8 mouse cellular contexts compared by ENCODE assay signal in the genomic region with DNA sequence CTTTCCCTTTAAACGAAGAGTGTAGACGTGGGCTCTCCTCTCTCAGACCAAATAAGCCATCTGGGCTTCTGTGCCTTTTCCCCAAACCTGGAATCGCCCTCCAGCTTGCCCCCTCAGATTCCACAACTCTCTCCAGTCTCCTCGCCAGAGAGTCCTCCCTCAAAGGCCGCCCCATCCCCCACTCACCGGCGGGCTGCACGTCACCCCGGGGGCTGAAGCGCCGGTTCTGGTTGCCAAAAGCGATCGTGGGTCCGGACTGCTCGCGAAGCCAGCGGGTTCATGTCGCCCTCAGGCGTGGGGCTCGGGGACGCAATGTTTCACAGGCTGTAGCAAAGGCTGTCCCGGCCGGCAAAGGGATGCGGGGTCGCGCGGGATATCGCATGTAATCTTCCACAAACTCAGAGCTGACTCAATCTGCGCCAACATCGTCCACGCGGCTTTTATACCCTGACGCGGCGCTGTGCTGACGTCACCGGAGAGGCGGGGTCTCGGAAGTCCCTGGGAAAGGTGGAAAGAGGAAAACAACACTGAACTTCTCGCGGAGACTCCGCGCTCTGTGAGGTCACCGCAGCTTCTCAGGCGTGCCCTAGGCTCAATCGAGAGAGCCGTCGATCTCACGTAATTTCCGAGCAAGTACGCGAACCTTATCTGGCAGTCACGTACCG. TPM values are rescaled to one million over a fixed set of nuclear protein-coding genes. Genes with fewer than 3 reads are reported as not detected.
DNase-seq lines count a peak whose midpoint lies in the region; ATAC-seq and TF ChIP-seq lines count a peak whose summit lies in the region.

A gene (minus strand): TSS at position 460 of the 665 bp plus-strand sequence.
A gene (plus strand): TSS at position 522 of the 665 bp plus-strand sequence.

- intact Hi-C loops in heart, postnatal 10 days (cut with DNase I), result no loop called here

- no peaks in the 10 kb centered on the region for H3K27me3 ChIP-seq in E14TG2a.4 (ENCODE audit: insufficient read depth, low read length)
- no peaks in the 10 kb centered on the region for H3K27me3 ChIP-seq in forebrain, embryonic 13.5 days
- no peaks in the 10 kb centered on the region for H3K27me3 ChIP-seq in liver, postnatal 0 days (ENCODE audit: insufficient read depth, low read length)
- no peaks in the 10 kb centered on the region for H3K27me3 ChIP-seq in neural tube, embryonic 14.5 days (ENCODE audit: control insufficient read depth, insufficient read depth, low read length)

- H3K4me1 ChIP-seq in E14TG2a.4 (replicated peaks; ENCODE audit: low read depth, low read length), result peaks cover 74% of the 10 kb centered on the region
- H3K4me1 ChIP-seq in forebrain, embryonic 13.5 days, result peaks cover 33% of the 10 kb centered on the region
- peaks cover 30% of the 10 kb centered on the region for H3K4me1 ChIP-seq in liver, postnatal 0 days (ENCODE audit: insufficient read depth)
- H3K4me1 ChIP-seq in neural tube, embryonic 14.5 days (ENCODE audit: control insufficient read depth, insufficient read depth, low read length), result peaks cover 10% of the 10 kb centered on the region; the same call in 1 of the 2 replicates

- H3K36me3 ChIP-seq in E14TG2a.4 (ENCODE audit: insufficient read depth, low read length), result peaks cover 29% of the 10 kb centered on the region
- peaks cover 3% of the 10 kb centered on the region; the same call in 1 of the 2 replicates for H3K36me3 ChIP-seq in forebrain, embryonic 13.5 days (ENCODE audit: poor library complexity, severe bottlenecking)
- peaks cover 23% of the 10 kb centered on the region for H3K36me3 ChIP-seq in liver, postnatal 0 days (replicated peaks; ENCODE audit: insufficient read depth, low read length)
- H3K36me3 ChIP-seq in neural tube, embryonic 14.5 days (ENCODE audit: control insufficient read depth, insufficient read depth, low read length), result no peaks in the 10 kb centered on the region

- no peaks in the 10 kb centered on the region for H3K9me3 ChIP-seq in E14TG2a.4 (ENCODE audit: low read length)
- H3K9me3 ChIP-seq in forebrain, embryonic 13.5 days (replicated peaks), result no peaks in the 10 kb centered on the region
- H3K9me3 ChIP-seq in liver, postnatal 0 days (ENCODE audit: low read length), result no peaks in the 10 kb centered on the region
- no peaks in the 10 kb centered on the region for H3K9me3 ChIP-seq in neural tube, embryonic 14.5 days (ENCODE audit: control insufficient read depth, low read length)

- ATAC-seq in forebrain, embryonic 13.5 days, result peak; percentile 77
- peak; percentile 84 for ATAC-seq in liver, postnatal 0 days
- peak; percentile 77 for ATAC-seq in neural tube, embryonic 14.5 days (ENCODE audit: low read depth)

- WGBS in forebrain, embryonic 13.5 days, result under 1% methylated on average over 54 of the region's 54 CpGs
- WGBS in large intestine, adult 2 months, result under 1% methylated on average over 54 of the region's 54 CpGs
- under 1% methylated on average over 54 of the region's 54 CpGs for WGBS in liver, postnatal 0 days (ENCODE audit: insufficient replicate concordance)
- under 1% methylated on average over 54 of the region's 54 CpGs for WGBS in neural tube, embryonic 14.5 days

- peak within 1 kb of the TSS; percentile 96 for H3K4me3 ChIP-seq in E14TG2a.4 (replicated peaks; ENCODE audit: low read length)
- peak within 1 kb of the TSS; percentile 75 for H3K4me3 ChIP-seq in forebrain, embryonic 13.5 days
- H3K4me3 ChIP-seq in liver, postnatal 0 days (ENCODE audit: low read depth, low read length), result peak within 1 kb of the TSS; percentile 86
- H3K4me3 ChIP-seq in neural tube, embryonic 14.5 days (ENCODE audit: low read depth, low read length), result peak within 1 kb of the TSS; percentile 64

- H3K4me2 ChIP-seq in forebrain, embryonic 13.5 days, result peak within 1 kb of the TSS; percentile 83
- H3K4me2 ChIP-seq in liver, postnatal 0 days (ENCODE audit: low read depth, low read length), result peak within 1 kb of the TSS; percentile 73
- H3K4me2 ChIP-seq in neural tube, embryonic 14.5 days (ENCODE audit: low read depth, low read length), result peak within 1 kb of the TSS; percentile 88

- TF ChIP-seq CTCF in E14TG2a.4 (conservative IDR thresholded peaks at IDR 0.05; ENCODE audit: low read length), result no peak
- TF ChIP-seq CTCF in liver, postnatal 0 days (IDR thresholded peaks at IDR 0.05; ENCODE audit: low read depth), result 0 out of 2 replicates have a peak, but pooled peaks have one; percentile 7

- H3K9ac ChIP-seq in forebrain, embryonic 13.5 days, result peak within 1 kb of the TSS; percentile 83
- peak within 1 kb of the TSS; percentile 96 for H3K9ac ChIP-seq in liver, postnatal 0 days (replicated peaks)
- H3K9ac ChIP-seq in neural tube, embryonic 14.5 days (replicated peaks; ENCODE audit: low read depth, low read length), result peak within 1 kb of the TSS; percentile 73

- peak within 1 kb of the TSS; percentile 61 for H3K27ac ChIP-seq in forebrain, embryonic 13.5 days
- peak within 1 kb of the TSS; percentile 98 for H3K27ac ChIP-seq in liver, postnatal 0 days (ENCODE audit: low read depth)
- peak within 1 kb of the TSS; percentile 70 for H3K27ac ChIP-seq in neural tube, embryonic 14.5 days (ENCODE audit: low read depth, low read length)

- peak; percentile 95 for DNase-seq in c-Kit-positive CD71-positive TER-119-positive erythroid progenitor cells, embryonic 14.5 days (ENCODE audit: low spot score)
- peak; percentile 97 to 98 for DNase-seq in heart, postnatal 10 days
- DNase-seq in large intestine, adult 2 months (ENCODE audit: low read depth, low spot score), result peak; percentile 83
- peak; percentile 97 for DNase-seq in liver, postnatal 0 days
- DNase-seq in testis, postnatal 10 days (ENCODE audit: low spot score), result peak; percentile 97

- TF ChIP-seq EP300 in liver, postnatal 0 days (IDR thresholded peaks at IDR 0.05; ENCODE audit: low read depth), result peak; percentile 58

RNA-seq across cellular contexts. Expression of the first gene that starts in this region (rescaled TPM):
- polyA plus RNA-seq in forebrain, embryonic 13.5 days (2015; fragmentation: Nextera tagmentation; extraction: Ambion mirVana), result 13.5 and 15.3 TPM in 2 replicates
- total RNA-seq in heart, postnatal 10 days (2021), result 10 to 100 TPM; 24.5 to 45.4 TPM
- polyA plus RNA-seq in large intestine, adult 2 months (2012; rRNA removed), result 14.8 and 18.4 TPM in 2 replicates
- polyA plus RNA-seq in liver, postnatal 0 days (2015; fragmentation: Nextera tagmentation; extraction: Ambion mirVana), result 104 and 113 TPM in 2 replicates
- polyA plus RNA-seq in neural tube, embryonic 14.5 days (2014; fragmentation: Nextera tagmentation; extraction: Ambion mirVana), result 14.0 and 14.2 TPM in 2 replicates

RNA-seq across cellular contexts. Expression of the second gene that starts in this region (rescaled TPM):
- 0.28 and 0.50 TPM in 2 replicates for polyA plus RNA-seq in forebrain, embryonic 13.5 days (2015; fragmentation: Nextera tagmentation; extraction: Ambion mirVana)
- total RNA-seq in heart, postnatal 10 days (2021), result 1 to 10 TPM; 4.1 to 5.6 TPM
- 4.0 and 4.6 TPM in 2 replicates for polyA plus RNA-seq in large intestine, adult 2 months (2012; rRNA removed)
- polyA plus RNA-seq in liver, postnatal 0 days (2015; fragmentation: Nextera tagmentation; extraction: Ambion mirVana), result 0.51 and 0.91 TPM in 2 replicates
- polyA plus RNA-seq in neural tube, embryonic 14.5 days (2014; fragmentation: Nextera tagmentation; extraction: Ambion mirVana), result 0.54 and 3.2 TPM in 2 replicates

Comparison
In these comparisons a context has a peak if more than half of its experiments do, and no peak if none do; other contexts are left out.
1. Peak in every context shown above with its lines: DNase-seq, ATAC-seq, H3K4me3 ChIP-seq and H3K27ac ChIP-seq.